Mouse (Mus musculus) heart, embryonic 14.5 days (tissue): ENCODE measurements at regions not wholly inside any gene's neighbourhood (a gene's known extent, or its start where the extent isn't known, plus 50 kb on each side); places are given as distances from the start of the nearest gene placed in this dataset.

ENCODE experiments used
- ATAC-seq: fragments of 200-750 bp; cut with Nextera tagmentation; 2 replicates; pipeline ENCODE4 v1.8.0; 2017; ENCODE audit warnings: low read depth, moderate TSS enrichment; ENCODE audit not compliant: insufficient number of reproducible peaks, insufficient read depth, low FRiP score
- H3K27ac ChIP-seq, 2 experiments: fragments of 200-500 bp in 1 of 2; fragments of 300-500 bp in 1 of 2; sonication (generic) in 1 of 2; replicated peaks in 1 of 2; 2 replicates each; pipeline ENCODE4 v1.5.1; 2012 to 2014; ENCODE audit warnings: low read depth in 2 of 2, low read length in 2 of 2, control low read depth in 1 of 2, mild to moderate bottlenecking in 1 of 2, mixed read lengths in 1 of 2; ENCODE audit not compliant: control insufficient read depth in 1 of 2, insufficient read depth in 1 of 2
- H3K27me3 ChIP-seq: fragments of 300-500 bp; sonication (generic); 2 replicates; pipeline ENCODE4 v1.6.1; 2014; ENCODE audit warnings: mild to moderate bottlenecking, low read length, control low read depth; ENCODE audit not compliant: control insufficient read depth, insufficient read depth
- H3K36me3 ChIP-seq: fragments of 300-500 bp; sonication (generic); 2 replicates; pipeline ENCODE4 v1.6.1; 2014; ENCODE audit warnings: mild to moderate bottlenecking, control low read depth, low read length, mixed read lengths; ENCODE audit not compliant: control insufficient read depth, insufficient read depth
- H3K4me1 ChIP-seq, 2 experiments: fragments of 200-500 bp in 1 of 2; fragments of 300-500 bp in 1 of 2; sonication (generic) in 1 of 2; 2 replicates each; pipeline ENCODE4 v1.6.1; 2012 to 2014; ENCODE audit warnings: low read length in 2 of 2, control low read depth in 1 of 2, mixed read lengths in 1 of 2; ENCODE audit not compliant: control insufficient read depth in 2 of 2, insufficient read depth in 2 of 2
- H3K4me2 ChIP-seq: fragments of 300-500 bp; sonication (generic); 2 replicates; pipeline ENCODE4 v1.6.1; 2014; ENCODE audit warnings: mild to moderate bottlenecking, low read length
- H3K4me3 ChIP-seq, 2 experiments: fragments of 200-500 bp in 1 of 2; fragments of 300-500 bp in 1 of 2; sonication (generic) in 1 of 2; 2 replicates each; pipeline ENCODE4 v1.5.1; 2012 to 2014; ENCODE audit warnings: low read length in 2 of 2, mild to moderate bottlenecking in 2 of 2, control low read depth in 1 of 2, low read depth in 1 of 2, moderate library complexity in 1 of 2; ENCODE audit not compliant: control insufficient read depth in 1 of 2, insufficient read depth in 1 of 2
- H3K9ac ChIP-seq: fragments of 300-500 bp; sonication (generic); 2 replicates; pipeline ENCODE4 v1.6.1; 2014; ENCODE audit warnings: mild to moderate bottlenecking, low read length
- H3K9me3 ChIP-seq: fragments of 300-500 bp; sonication (generic); 2 replicates; pipeline ENCODE4 v1.6.1; 2016; ENCODE audit warnings: low read length, control low read depth; ENCODE audit not compliant: control insufficient read depth
- WGBS: fragments of 180-500 bp; shearing (Covaris S2); extraction: QIAGEN DNeasy Blood & Tissue Kit; methylation state at CpG from one replicate; pipeline ENCODE4 v1.1.7; 2014; 5-methylcytosine and 5-hydroxymethylcytosine counted together

DNA sequence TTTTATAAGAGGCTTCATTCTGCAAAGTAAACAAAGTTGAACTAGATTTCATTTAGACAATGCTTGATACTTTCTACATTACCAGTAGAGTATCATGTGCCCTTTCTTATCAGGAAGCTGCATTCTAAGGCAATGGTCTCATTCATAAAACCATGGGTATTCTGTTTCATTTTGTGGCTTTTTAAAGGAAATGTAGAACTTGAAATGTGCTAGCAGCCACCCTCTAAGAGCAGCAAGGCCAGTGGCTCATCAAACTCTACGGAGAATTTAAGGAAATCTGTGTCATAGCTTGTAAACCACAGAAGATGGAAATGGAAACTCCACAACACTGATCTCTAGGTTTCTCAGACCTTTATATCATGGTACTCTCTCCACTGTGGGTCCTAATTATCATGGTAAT, 907.7 kb downstream of the Diaph3 start:
- Histone ChIP-seq H3K4me3 (no peak overlapping the region), H3K27me3 (no peaks in the 10 kb centered on the region), H3K4me2 (no peak overlapping the region), H3K4me1 (no peaks in the 10 kb centered on the region), H3K27ac (no peak overlapping the region), H3K9ac (no peak overlapping the region), H3K9me3 (no peaks in the 10 kb centered on the region), H3K36me3 (no peaks in the 10 kb centered on the region)
- WGBS: 69% methylated on average over 1 of the region's 1 CpGs
- ATAC-seq: no peak

DNA sequence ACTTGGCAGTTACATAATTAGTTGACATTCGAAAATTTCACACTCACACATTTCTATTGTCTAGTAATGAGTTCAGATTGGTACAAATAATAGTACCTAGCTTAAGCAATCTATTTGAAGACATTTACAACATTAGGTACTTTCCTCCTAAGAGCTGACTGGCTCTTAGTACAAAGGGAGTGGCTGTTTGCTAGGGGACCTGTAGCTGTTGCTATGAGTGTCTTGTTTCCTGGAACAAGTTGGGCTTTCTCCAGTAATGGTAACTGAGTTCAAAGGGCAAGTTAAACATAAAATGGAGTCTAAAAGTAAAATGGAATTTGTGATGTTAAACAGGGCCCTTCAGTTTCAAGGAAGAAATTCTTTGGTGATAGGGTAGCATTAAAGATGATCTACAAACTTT, 910.4 kb downstream of the Diaph3 start:
- Histone ChIP-seq H3K9ac (no peak overlapping the region), H3K36me3 (no peaks in the 10 kb centered on the region)

DNA sequence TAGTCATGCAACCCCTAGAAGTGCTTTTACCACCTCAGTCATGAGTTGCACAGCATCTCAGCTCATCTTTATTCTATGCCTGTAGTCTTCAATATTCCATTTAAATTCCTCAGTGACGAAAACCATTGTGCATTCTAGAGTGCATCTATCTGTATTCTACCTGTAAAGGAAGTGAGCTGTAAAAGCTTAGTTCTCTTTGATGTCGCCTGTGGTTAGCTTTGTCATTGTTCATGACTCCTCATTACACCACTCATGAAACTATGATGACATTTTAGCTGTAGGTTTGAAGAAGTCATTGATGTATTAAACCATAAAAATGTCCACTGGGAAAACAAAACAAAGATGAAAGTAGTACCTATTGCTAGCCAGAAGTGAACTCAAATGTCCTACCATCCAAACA, 911.3 kb downstream of the Diaph3 start:
- H3K27ac ChIP-seq: no peak overlapping the region
- no peak for ATAC-seq

More for the DNA sequence above, 910.4 kb downstream of the Diaph3 start:
- Histone ChIP-seq H3K27me3 (no peaks in the 10 kb centered on the region), H3K4me1 (no peaks in the 10 kb centered on the region), H3K9me3 (no peaks in the 10 kb centered on the region), H3K27ac (no peak overlapping the region), H3K4me2 (no peak overlapping the region), H3K4me3 (no peak overlapping the region)
- ATAC-seq: no peak
- WGBS: 44% methylated on average over 1 of the region's 1 CpGs

DNA sequence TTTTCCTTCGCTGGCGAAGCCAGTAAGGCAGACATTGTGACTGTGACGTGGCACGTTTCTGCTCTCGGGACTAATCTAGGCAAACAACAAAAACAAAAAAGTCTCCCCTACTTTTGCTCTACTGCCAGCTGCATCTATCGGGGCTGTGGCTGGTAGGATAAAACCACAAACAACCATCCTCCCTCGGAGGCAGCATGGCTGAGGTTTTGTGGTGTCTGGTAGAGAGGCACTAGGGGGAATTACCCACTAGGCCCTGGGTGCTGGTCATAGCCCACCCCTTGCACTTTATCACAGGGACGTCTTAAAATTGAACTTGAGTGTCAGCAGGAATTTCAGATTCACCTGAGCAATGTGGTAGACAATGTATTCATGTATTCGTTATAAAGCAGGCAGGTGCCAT, 925.3 kb downstream of the Diaph3 start:
- 80% methylated on average over 9 of the region's 9 CpGs for WGBS
- Histone ChIP-seq H3K27ac (no peak overlapping the region), H3K4me1 (no peaks in the 10 kb centered on the region), H3K4me3 (no peak overlapping the region), H3K27me3 (no peaks in the 10 kb centered on the region), H3K4me2 (no peak overlapping the region), H3K9ac (no peak overlapping the region), H3K36me3 (no peaks in the 10 kb centered on the region), H3K9me3 (no peaks in the 10 kb centered on the region)
- ATAC-seq: no peak

More for the DNA sequence above, 911.3 kb downstream of the Diaph3 start:
- Histone ChIP-seq H3K4me1 (no peaks in the 10 kb centered on the region), H3K4me2 (no peak overlapping the region), H3K9ac (no peak overlapping the region), H3K9me3 (no peaks in the 10 kb centered on the region), H3K27me3 (no peaks in the 10 kb centered on the region), H3K4me3 (no peak overlapping the region), H3K36me3 (no peaks in the 10 kb centered on the region)
- 78% methylated on average over 2 of the region's 2 CpGs for WGBS

DNA sequence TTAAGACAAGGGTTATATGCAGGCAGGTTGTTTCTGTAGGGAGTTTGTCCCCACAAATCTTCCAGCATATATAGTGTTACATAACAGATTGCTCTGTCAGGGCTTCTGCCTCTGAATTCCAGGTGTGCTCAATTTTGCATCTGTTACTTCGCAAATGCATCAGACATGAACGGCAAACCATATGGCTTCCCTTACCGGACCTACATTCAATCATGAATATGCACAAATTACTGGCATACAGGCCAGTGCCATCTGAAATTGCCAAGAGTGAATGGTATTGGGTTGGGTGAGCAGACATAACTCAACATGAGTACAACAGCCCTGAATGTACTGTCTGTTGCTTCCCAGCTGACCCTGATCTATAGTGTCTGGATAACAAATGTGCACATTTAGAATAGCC, 929.4 kb downstream of the Diaph3 start:
- Histone ChIP-seq H3K4me1 (no peaks in the 10 kb centered on the region), H3K4me2 (no peak overlapping the region), H3K36me3 (no peaks in the 10 kb centered on the region), H3K27me3 (no peaks in the 10 kb centered on the region), H3K9me3 (no peaks in the 10 kb centered on the region), H3K27ac (no peak overlapping the region), H3K9ac (no peak overlapping the region), H3K4me3 (no peak overlapping the region)
- ATAC-seq: no peak
- 90% methylated on average over 3 of the region's 3 CpGs for WGBS

DNA sequence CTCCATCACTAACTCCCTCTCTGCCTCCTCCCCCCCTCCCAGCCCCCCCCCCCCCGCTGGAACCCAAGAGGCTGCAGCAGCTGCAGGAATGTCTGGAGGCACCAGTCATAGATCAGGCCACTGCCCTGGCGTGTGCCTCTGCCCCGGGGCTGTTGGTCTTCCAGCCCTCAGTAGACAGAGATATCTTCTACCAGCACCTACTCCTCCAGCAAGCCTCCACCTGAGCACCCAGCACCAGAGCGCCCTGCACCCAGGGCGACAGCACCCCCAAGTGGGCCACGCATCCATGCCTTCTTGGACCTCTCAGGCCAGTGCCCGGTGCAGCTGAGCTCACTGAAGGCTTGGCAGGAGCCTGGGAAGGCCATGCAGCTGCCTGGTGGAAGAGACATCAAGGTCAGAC, 936.5 kb downstream of the Diaph3 start:
- ATAC-seq: no peak
- Histone ChIP-seq H3K36me3 (no peaks in the 10 kb centered on the region), H3K27ac (no peak overlapping the region), H3K4me2 (no peak overlapping the region), H3K9ac (no peak overlapping the region), H3K9me3 (no peaks in the 10 kb centered on the region), H3K27me3 (no peaks in the 10 kb centered on the region), H3K4me1 (no peaks in the 10 kb centered on the region), H3K4me3 (no peak overlapping the region)
- 79% methylated on average over 6 of the region's 7 CpGs for WGBS

DNA sequence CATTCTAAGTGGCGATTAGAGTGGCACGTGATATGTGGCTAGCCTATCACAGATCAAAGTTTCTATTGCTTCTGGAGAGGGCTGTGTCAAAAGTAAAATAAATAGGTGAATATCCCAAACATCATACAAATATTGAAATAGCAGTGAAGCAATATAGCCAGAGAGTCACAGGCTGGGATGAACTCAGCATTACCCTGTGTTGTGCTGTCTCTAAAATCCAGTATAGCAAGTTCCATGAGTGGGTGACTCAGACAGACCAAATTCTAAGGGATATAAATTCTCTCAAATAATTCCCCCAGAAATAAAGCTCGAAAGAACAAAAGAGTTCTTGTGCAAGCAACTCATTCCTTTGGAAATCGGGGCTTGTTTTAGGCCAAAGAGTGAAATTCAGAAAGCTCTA, 943.2 kb downstream of the Diaph3 start:
- Histone ChIP-seq H3K4me2 (no peak overlapping the region), H3K9me3 (no peaks in the 10 kb centered on the region), H3K27me3 (no peaks in the 10 kb centered on the region), H3K27ac (no peak overlapping the region), H3K9ac (no peak overlapping the region), H3K4me3 (no peak overlapping the region), H3K4me1 (no peaks in the 10 kb centered on the region), H3K36me3 (no peaks in the 10 kb centered on the region)
- ATAC-seq: no peak
- WGBS: 87% methylated on average over 4 of the region's 4 CpGs

DNA sequence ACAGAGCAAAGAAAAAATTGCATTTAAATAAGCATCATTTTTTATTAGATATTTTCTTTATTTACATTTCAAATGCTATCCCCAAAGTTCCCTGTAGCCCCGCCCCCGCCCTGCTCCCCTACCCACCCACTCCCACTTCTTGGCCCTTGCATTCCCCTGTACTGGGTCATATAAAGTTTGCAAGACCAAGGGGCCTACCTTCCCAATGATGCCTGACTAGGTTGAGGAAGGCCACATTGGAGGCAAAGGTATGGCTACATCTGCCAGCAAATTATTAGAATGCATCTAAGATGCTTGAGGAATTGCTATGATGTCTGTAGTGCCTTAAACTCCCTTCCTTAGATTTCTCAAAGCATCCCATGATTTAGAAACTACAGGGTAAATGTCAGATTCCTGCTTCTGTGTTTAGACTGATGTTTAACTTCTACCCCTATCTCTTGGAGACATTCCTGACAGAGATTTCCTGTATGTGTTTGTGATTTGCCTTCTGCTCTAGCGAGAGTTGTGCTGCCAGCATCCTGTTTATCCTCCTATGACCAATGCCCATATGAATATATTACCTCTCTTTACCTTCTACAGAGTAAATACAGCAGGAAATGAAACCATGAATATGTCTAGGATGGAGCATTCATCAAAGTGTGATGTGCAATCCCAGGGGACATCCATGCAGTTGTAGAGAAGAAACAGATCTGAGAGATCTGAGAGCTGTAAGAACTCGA, 956.2 kb downstream of the Diaph3 start:
- Histone ChIP-seq H3K4me3 (no peak overlapping the region), H3K9ac (no peak overlapping the region), H3K9me3 (no peaks in the 10 kb centered on the region), H3K4me1 (peaks cover 0 to 14% of the 10 kb centered on the region in 2 experiments; a peak in 2 of 4 replicates), H3K27me3 (no peaks in the 10 kb centered on the region), H3K27ac (no peak overlapping the region), H3K36me3 (no peaks in the 10 kb centered on the region), H3K4me2 (no peak overlapping the region)
- ATAC-seq: no peak
- WGBS: 70% methylated on average over 4 of the region's 4 CpGs
